Mouse (Mus musculus) ZHBTc4 (cell line): ENCODE results near the gene Pkn2.
A peak's percentile ranks its signal among the peaks of the same experiment; 100 is the strongest.

Experiments
- DNase-seq: peaks from one replicate; pipeline ENCODE4 v3.0.0-alpha.2; 2011; ENCODE audit warnings: low read depth, low spot score

Pkn2 gene

DNA sequence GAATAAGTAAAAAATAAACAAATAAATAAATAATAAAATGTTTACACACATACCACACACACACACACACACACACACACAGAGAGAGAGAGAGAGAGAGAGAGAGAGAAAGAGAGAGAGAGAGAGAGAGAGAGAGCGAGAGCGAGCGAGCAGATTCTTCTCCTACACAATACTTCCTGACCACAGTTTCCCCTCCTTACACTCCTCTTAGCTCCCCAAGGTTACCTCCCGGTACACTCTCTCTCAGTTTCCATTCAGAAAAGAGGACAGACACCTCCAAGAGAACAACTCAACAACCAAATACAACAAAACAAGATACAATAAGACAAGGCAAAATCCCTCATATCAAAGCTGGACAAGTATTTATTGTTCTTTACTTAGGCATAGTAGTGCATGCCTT lies 47.8 kb downstream of the Pkn2 start:
- no peak for DNase-seq

- DNase-seq: no peak
Measured at GRCm38 (mm10) chr3:142832910-142833309, 48.9 kb downstream of the Pkn2 start.

DNA sequence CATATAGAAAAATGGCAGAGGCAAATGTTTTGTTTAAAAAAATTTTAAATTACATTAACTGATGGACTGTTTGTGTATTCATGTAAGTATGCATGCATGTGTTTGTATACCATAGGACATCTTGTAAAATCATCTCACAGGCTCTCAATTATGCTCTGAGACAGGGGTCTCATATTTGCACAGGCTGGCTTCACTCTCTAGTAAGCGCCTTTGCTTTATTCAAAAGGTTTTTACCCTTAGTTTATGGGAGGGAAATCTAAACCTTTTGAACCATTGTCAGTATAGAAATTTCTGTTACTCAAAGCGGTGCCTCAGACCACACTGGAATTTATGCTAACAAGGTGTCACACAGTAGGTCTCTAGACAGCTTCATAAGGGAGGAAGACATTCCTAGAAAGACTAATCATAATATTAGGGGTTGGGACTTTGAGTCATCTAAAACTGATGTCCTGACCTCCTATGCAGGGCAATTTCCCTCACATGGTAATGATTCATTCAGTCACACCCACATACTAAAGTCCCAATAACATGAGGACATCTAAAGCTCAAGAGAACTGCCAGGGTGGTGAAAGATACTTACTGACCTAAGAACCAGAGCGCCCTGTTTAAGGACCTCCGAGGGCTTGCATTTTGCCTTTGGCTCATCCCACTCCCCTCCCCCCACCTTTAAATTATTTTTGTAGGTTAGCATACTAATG lies 55.2 kb downstream of the Pkn2 start:
- no peak for DNase-seq

DNA sequence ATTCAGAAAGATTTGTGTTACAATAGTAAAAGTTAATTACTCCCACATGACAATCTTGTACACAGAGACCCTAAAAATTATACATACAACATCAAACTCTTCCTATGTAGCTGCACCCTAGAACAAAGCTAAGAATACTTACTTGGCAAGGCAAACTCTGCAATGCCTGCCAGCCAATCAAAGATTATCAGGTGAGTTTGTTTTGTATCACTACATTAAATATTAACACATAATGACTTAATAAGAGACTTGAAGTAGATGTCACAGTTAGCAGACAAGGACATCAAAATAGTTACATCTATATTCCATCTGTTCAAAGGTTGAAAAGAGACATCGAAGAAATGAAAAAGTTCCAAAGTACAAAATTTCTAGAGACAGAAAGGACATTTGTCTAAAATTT lies 58.2 kb downstream of the Pkn2 start:
- no peak for DNase-seq

DNA sequence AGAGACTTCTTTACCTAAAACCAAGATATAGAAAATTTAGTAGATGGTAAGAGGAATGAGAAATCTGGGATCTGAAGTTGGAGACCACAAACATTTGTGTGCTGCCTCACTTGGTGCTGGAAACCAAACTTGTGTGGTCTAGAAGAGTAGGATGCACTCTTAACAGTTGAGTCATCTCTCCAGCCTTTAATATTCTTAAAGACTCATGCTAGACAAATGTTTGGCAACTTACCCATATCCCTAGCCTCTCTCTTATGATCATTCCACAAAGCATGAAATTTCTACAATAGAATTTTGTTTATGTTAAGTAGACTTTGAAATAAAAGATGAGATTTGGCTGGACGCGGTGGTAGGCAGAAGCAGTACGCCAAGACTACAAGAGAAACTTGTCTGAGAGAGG lies 64.3 kb downstream of the Pkn2 start:
- DNase-seq: no peak

GRCm38 (mm10) chr3:142811582-142811981 lies 70.2 kb downstream of the Pkn2 start:
- DNase-seq: no peak

DNA sequence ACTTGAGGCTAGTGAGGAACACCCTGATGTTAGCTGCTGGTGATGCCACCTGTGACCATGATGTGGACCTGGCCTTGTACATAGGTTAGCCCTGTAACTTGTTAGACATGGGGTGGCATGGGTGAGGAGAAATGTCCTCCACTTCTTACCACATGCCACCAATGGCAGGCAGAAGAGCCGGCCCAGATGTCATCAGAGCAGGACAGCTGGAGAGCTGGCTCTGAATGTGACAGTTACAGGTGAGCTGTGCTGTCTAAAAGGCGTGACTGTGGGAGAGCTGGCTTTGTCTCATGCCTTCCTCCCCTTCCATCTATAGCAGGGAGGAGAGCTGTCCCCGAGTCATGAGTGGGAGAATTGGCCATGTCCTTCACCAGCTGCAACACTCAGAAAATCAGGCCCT lies 86.2 kb downstream of the Pkn2 start:
- no peak for DNase-seq

GRCm38 (mm10) chr3:142786423-142787072 lies 95.3 kb downstream of the Pkn2 start:
- DNase-seq: no peak

GRCm38 (mm10) chr3:142777227-142777626 lies 104.6 kb downstream of the Pkn2 start:
- DNase-seq: no peak

GRCm38 (mm10) chr3:142773538-142774191 lies 108.1 kb downstream of the Pkn2 start:
- DNase-seq: no peak

DNA sequence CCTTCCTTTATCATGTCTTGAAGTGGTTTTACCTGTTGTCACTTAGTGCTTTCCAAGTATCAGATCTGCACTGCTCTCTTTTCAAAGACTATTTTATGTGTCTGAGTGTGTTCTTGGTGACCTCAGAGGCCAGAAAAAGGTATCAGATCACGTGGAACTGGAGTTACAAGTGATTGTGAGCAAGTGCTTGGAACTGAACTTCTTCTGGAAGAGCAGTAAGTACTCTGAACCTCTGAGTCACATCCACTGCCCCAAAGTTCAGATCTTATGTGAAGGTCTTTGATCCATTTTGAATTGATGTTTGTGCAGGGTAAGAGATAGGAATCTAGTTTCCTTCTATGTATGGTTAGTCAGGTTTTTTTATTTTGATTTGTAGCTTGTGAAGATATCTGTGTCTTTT lies 111.3 kb downstream of the Pkn2 start:
- no peak for DNase-seq

- DNase-seq: no peak
Measured at GRCm38 (mm10) chr3:142768498-142768897, 113.3 kb downstream of the Pkn2 start.

DNA sequence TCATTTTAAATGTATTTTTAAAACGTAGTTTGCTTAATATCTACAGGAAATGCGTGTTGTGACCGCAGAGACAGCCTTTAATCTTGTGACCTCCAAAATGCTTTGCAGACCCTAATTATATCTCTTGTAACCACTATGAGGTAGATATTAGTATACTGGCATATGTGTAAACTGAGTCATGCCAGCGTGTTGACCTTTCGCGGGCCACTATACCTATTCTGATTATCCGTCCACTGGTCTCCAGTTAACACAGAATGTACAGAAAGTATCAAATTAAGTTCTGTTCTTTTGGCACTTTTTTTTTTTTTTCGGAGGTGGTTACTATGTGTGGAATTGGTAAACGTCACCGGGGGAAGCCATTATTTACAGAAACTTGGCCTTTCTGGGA lies 116.0 kb downstream of the Pkn2 start:
- DNase-seq: no peak

DNA sequence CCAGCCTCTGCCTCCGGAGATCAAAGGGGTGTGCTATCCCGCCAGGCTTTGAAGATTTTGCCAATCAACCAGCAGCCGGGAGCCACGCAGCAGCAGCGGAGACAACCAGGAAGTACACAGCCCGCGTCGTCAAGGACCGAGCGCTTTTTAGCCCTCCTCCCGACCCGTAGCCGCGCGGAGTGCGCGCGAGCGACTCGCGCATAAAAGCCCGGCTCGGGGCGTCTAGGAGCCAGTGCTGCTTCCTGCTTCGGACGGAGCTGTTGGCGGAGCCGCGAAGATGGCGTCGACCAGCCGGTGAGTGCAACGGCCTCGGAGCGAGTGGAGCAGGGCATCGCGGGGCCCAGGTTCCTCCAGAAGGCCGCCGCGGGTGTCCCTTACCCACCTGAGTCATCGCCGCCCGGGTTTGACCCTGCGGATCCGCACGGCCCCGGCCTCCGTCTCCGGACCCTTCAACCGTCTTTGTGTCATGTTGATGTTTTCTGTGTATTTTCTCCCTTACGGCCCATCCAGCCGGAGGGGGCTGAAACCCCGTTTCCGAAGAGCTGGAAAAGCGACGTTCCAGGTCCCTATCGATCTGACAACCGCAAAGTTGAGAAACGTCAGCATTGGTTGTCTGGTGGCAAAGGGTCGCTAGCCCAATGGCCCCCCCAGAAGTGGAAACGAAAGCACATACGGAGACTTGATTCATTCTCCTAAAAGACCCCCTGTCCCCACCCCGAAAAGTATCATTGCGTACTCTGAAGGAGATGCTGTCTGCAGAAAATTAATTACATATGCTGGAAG lies 116.6 kb downstream of the Pkn2 start, which contains the start of gene Gtf2b:
TSS of gene Gtf2b (plus strand) at position 51 of the 783 bp plus-strand sequence.
- DNase-seq: peak; percentile 98

GRCm38 (mm10) chr3:142760356-142760755 lies 121.4 kb downstream of the Pkn2 start:
- peak; percentile 55 for DNase-seq

- DNase-seq: no peak
Measured at GRCm38 (mm10) chr3:142758593-142758992, 123.2 kb downstream of the Pkn2 start.

- no peak for DNase-seq
Measured at GRCm38 (mm10) chr3:142757841-142758240, 124.0 kb downstream of the Pkn2 start.

DNA sequence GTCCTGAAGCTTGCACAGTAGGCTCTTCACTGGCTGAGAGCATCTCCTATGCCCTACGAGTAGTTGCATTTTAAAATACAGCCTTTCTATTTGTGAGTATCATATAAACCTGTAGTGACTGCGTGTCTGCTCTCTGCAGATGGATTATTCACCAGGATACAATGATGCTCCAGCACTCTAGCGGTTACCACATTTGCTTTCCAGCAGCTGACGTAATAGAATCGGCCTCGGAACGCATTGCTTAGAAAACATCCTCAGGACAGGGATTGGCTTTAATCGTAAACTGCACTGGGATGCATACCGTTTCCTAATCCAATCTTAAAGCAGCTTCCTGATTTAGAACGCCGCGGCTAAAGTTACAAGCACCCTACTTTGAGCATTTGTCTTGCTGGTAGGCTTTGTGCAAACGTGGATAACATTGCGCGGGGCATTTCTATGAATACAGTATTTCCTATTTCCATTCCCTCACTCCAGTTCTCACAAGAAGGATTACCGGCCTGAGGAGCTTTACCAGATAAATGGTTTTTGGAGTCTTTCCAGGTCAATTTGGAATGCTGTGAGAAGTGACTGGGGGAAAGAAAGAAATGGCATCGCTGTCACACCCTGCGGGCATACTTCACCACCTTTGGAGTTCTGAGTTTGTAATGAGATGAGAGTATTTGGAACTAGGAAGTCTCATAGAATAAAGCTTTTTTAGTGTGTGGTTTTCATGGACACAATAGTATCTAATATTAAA lies 126.5 kb downstream of the Pkn2 start:
- DNase-seq: no peak

- DNase-seq: no peak
Measured at GRCm38 (mm10) chr3:142749131-142749530, 132.7 kb downstream of the Pkn2 start.

- DNase-seq: peak; percentile 28
Measured at GRCm38 (mm10) chr3:142747673-142748072, 134.1 kb downstream of the Pkn2 start.

DNA sequence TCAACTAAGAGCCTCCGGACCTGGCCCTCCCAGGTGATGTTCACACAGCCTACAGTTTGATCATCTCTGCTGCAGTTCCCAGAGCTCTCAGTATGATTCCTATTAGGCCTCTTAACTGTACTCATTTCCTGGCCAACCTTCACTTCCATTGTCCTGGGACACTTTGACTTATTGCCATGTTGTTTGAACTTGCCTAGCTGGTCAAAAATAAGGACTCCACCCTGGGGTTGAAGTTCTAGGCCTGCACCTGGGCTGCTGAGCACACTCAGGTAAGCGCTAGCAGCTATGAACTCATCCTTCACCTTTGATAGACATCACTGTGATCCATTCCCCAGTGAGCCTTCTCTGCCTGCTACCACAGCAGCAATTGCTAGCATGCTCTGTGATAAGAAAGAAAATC lies 136.7 kb downstream of the Pkn2 start:
- no peak for DNase-seq
